Mouse (Mus musculus) left cerebral cortex, postnatal 10 days (tissue): Measurements from ENCODE around the gene Exosc10. TPM values are rescaled to one million over a fixed set of nuclear protein-coding genes. Genes with fewer than 3 reads are reported as not detected.

Experiments used
- DNase-seq, 2 experiments: peaks; one replicate each; pipeline ENCODE4 v3.0.0; 2021 to 2022; ENCODE audit warnings: low spot score in 2 of 2, mixed read lengths in 1 of 2; ENCODE audit errors: extremely low spot score in 1 of 2
- intact Hi-C: fragments of 180-260 bp; cut with DNase I; formaldehyde crosslinking; loops from one replicate; pipeline ENCODE4 v1.15.1; 2025
- total RNA-seq, 2 experiments: library from RNA; stranded (reverse); gene quantifications; 2 replicates each; pipeline ENCODE4 v1.2.3; 2021

The Exosc10 gene
- total RNA-seq, 2 experiments from 2014 or later, result 54.1 to 56.6 TPM

GRCm38 (mm10) chr4:148562676-148563075, 4.4 kb downstream of the Exosc10 start:
- intact Hi-C loops, result loop anchor here (5.0 kb wide), 1 partner anchor 55 kb away; no protein-coding TSS in a partner anchor
- no peak for DNase-seq

GRCm38 (mm10) chr4:148563595-148563994, 5.4 kb downstream of the Exosc10 start:
- intact Hi-C loops, result loop anchor here (5.0 kb wide), 1 partner anchor 54 kb away; no protein-coding TSS in a partner anchor
- DNase-seq, result no peak

- intact Hi-C loops, result loop anchor here (5.0 kb wide), 1 partner anchor 33 kb away; no protein-coding TSS in a partner anchor
- DNase-seq, result no peak
These were observed 11.9 kb downstream of the Exosc10 start for GRCm38 (mm10) chr4:148570138-148570537.

GRCm38 (mm10) chr4:148570693-148571295, 12.6 kb downstream of the Exosc10 start:
- intact Hi-C loops, result loop anchor here (5.0 kb wide), 1 partner anchor 33 kb away; no protein-coding TSS in a partner anchor
- no peak for DNase-seq

- intact Hi-C loops, result loop anchor here (5.0 kb wide), 1 partner anchor 36 kb away; no protein-coding TSS in a partner anchor
- no peak for DNase-seq
These were observed 15.0 kb downstream of the Exosc10 start for GRCm38 (mm10) chr4:148573222-148573621.

- intact Hi-C loops, result no loop called here
- no peak for DNase-seq
These were observed 22.5 kb downstream of the Exosc10 start for GRCm38 (mm10) chr4:148580765-148581164.

- intact Hi-C loops, result no loop called here
These were observed 23.2 kb downstream of the Exosc10 start for GRCm38 (mm10) chr4:148581422-148581821.

GRCm38 (mm10) chr4:148583257-148583656, 25.0 kb downstream of the Exosc10 start:
- intact Hi-C loops, result no loop called here
- no peak for DNase-seq

More at GRCm38 (mm10) chr4:148581422-148581821, 23.2 kb downstream of the Exosc10 start:
- no peak for DNase-seq

- intact Hi-C loops, result no loop called here
- DNase-seq, result no peak
These were observed 28.4 kb downstream of the Exosc10 start for GRCm38 (mm10) chr4:148586648-148587047.

GRCm38 (mm10) chr4:148588793-148589192, 30.6 kb downstream of the Exosc10 start:
- intact Hi-C loops, result no loop called here
- peak in 1 of 2 experiments; percentile 62 for DNase-seq

GRCm38 (mm10) chr4:148589565-148589964, 31.3 kb downstream of the Exosc10 start:
- peak in 1 of 2 experiments; percentile 37 for DNase-seq
- intact Hi-C loops, result no loop called here

- DNase-seq, result no peak
- intact Hi-C loops, result no loop called here
These were observed 32.4 kb downstream of the Exosc10 start for GRCm38 (mm10) chr4:148590421-148591170.

- intact Hi-C loops, result no loop called here
- DNase-seq, result peak; percentile 98 to 99
These were observed 33.0 kb downstream of the Exosc10 start, which contains the start of gene Srm for GRCm38 (mm10) chr4:148591171-148591630. Gene Srm (plus strand): TSS chr4:148591503.

- intact Hi-C loops, result no loop called here
- peak; percentile 34 to 78 for DNase-seq
These were observed 33.6 kb downstream of the Exosc10 start for GRCm38 (mm10) chr4:148591637-148592380.

GRCm38 (mm10) chr4:148593996-148594395, 35.8 kb downstream of the Exosc10 start:
- intact Hi-C loops, result no loop called here
- no peak for DNase-seq

GRCm38 (mm10) chr4:148595916-148596315, 37.7 kb downstream of the Exosc10 start:
- DNase-seq, result no peak
- intact Hi-C loops, result no loop called here

GRCm38 (mm10) chr4:148596731-148597130, 38.5 kb downstream of the Exosc10 start:
- DNase-seq, result no peak
- intact Hi-C loops, result no loop called here

GRCm38 (mm10) chr4:148598826-148599225, 40.6 kb downstream of the Exosc10 start:
- no peak for DNase-seq
- intact Hi-C loops, result no loop called here

- intact Hi-C loops, result no loop called here
- DNase-seq, result no peak
These were observed 42.1 kb downstream of the Exosc10 start for GRCm38 (mm10) chr4:148600316-148600715.
